Mouse (Mus musculus) intestine, postnatal 0 days (tissue): ENCODE results near the gene Cyp4v3. TPM values are rescaled to one million over a fixed set of nuclear protein-coding genes. Genes with fewer than 3 reads are reported as not detected.
"Not testable (repeated sequence)": the region's sequence is repeated elsewhere in the genome, so short reads cannot be mapped to it uniquely, and the experiment has no call there.

Source experiments
- ATAC-seq: fragments of 200-750 bp; cut with Nextera tagmentation; 2 replicates; pipeline ENCODE4 v1.8.0; 2017; ENCODE audit warnings: mild to moderate bottlenecking, moderate TSS enrichment, moderate library complexity
- H3K27ac ChIP-seq: fragments of 300-500 bp; sonication (generic); 2 replicates; pipeline ENCODE4 v1.5.1; 2014; ENCODE audit warnings: mild to moderate bottlenecking, low read depth, low read length, moderate library complexity
- H3K27me3 ChIP-seq: fragments of 300-500 bp; sonication (generic); replicated peaks from 2 replicates; pipeline ENCODE4 v1.6.1; 2014; ENCODE audit warnings: low read length, mixed read lengths; ENCODE audit not compliant: control insufficient read depth, insufficient read depth
- H3K36me3 ChIP-seq: fragments of 300-500 bp; sonication (generic); 2 replicates; pipeline ENCODE4 v1.6.1; 2014; ENCODE audit warnings: mild to moderate bottlenecking, moderate library complexity; ENCODE audit not compliant: control insufficient read depth, insufficient read depth
- H3K4me1 ChIP-seq: fragments of 300-500 bp; sonication (generic); replicated peaks from 2 replicates; pipeline ENCODE4 v1.6.1; 2014; ENCODE audit warnings: antibody characterized with exemption, low read length, mixed read lengths; ENCODE audit not compliant: control insufficient read depth, insufficient read depth
- H3K4me2 ChIP-seq: fragments of 300-500 bp; sonication (generic); replicated peaks from 2 replicates; pipeline ENCODE4 v1.6.1; 2014; ENCODE audit warnings: low read depth, mild to moderate bottlenecking, moderate library complexity
- H3K4me3 ChIP-seq: fragments of 300-500 bp; sonication (generic); 2 replicates; pipeline ENCODE4 v1.5.1; 2014; ENCODE audit warnings: low read depth, low read length
- H3K9ac ChIP-seq: fragments of 300-500 bp; sonication (generic); 2 replicates; pipeline ENCODE4 v1.6.1; 2014; ENCODE audit warnings: mild to moderate bottlenecking, low read depth, low read length
- H3K9me3 ChIP-seq: fragments of 300-500 bp; sonication (generic); 2 replicates; pipeline ENCODE4 v1.6.1; 2016; ENCODE audit warnings: mixed run types; ENCODE audit not compliant: control insufficient read depth
- CTCF ChIP-seq: sonication (generic); IDR thresholded peaks from 2 replicates; pipeline ENCODE4 v1.5.1; 2016; ENCODE audit warnings: low read depth, mild to moderate bottlenecking, control low read depth, antibody characterized with exemption, moderate library complexity
- WGBS: fragments of 180-500 bp; shearing (Covaris S2); extraction: QIAGEN DNeasy Blood & Tissue Kit; methylation state at CpG from one replicate; pipeline ENCODE4 v1.1.7; 2014; 5-methylcytosine and 5-hydroxymethylcytosine counted together
- polyA plus RNA-seq: library from polyadenylated mRNA; unstranded; fragments of >200 nt; fragmentation: Nextera tagmentation; extraction: Ambion mirVana; gene quantifications from 2 replicates; pipeline ENCODE4 v1.2.1, GENCODE M21; 2015

Cyp4v3 gene
- polyA plus RNA-seq, 1 experiment from 2014 or later = 2.2 TPM

GRCm38 (mm10) chr8:45344298-45344697 lies 11.3 kb upstream of the Cyp4v3 start:
- Histone ChIP-seq H3K9me3 (no peaks in the 10 kb centered on the region), H3K4me1 (no peaks in the 10 kb centered on the region), H3K9ac (no peak overlapping the region), H3K4me2 (no peak overlapping the region), H3K27ac (no peak overlapping the region), H3K4me3 (no peak overlapping the region), H3K27me3 (no peaks in the 10 kb centered on the region), H3K36me3 (no peaks in the 10 kb centered on the region; the same call in 1 of the 2 replicates)
- WGBS = 92% methylated on average over 8 of the region's 8 CpGs
- TF ChIP-seq CTCF = no peak
- ATAC-seq = no peak

DNA sequence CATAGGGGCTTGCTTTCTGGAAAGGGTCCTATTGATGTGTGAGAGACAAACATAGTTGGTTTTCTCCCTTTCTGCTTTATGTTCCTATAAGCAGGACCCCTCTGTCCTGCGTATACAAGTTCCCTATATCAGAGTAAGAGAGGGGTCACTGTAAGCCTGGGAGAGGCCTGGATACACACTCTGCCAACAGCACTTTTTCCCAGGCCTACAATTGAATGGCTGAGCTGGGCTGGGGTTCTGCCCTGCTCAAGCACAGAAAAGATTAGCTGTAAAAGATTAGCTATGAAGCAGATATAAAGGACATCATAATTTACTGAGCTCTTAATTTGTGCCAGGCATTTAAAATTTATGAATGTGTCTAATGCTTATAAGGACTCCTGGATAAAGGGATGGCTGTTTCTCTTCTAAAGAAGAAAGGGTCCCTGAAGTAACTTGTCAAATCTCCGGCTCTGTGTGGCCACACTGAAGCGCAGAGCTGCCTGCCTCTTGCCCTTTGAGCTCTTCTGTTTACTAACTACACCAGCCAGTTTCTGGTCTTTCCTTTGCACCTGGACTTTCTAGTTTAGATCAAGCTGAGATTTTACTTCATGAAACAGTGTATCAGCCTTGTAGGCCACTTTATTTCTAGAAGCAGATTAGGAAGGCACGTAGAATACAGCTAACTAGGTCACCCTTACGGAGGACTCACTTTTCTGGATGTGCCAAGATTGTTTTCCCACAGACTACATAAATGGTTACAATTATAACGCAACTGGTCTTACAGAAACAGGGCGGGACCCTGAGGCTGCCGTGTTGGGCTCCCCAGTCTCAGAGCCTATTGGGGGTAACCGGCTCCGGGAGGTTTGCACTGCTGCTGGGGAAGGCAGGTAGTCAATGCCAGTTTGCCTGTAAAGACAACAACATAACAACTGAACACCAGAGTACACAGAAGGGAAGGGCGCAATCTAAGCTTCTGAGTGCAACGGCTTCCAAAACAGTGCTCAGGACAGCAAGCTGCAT lies 8.9 kb upstream of the Cyp4v3 start:
- no peak overlapping the region for H3K9ac ChIP-seq
- H3K4me2 ChIP-seq = peak overlapping the region; percentile 17; the same call in 1 of the 2 replicates
- ATAC-seq = peak; percentile 63
- H3K4me1 ChIP-seq = no peaks in the 10 kb centered on the region
- 54% methylated on average over 12 of the region's 12 CpGs for WGBS
- no peaks in the 10 kb centered on the region for H3K9me3 ChIP-seq
- no peak overlapping the region for H3K27ac ChIP-seq
- no peaks in the 10 kb centered on the region; the same call in 1 of the 2 replicates for H3K36me3 ChIP-seq
- TF ChIP-seq CTCF = no peak
- H3K27me3 ChIP-seq = no peaks in the 10 kb centered on the region
- no peak overlapping the region for H3K4me3 ChIP-seq

GRCm38 (mm10) chr8:45333493-45333892 lies 477 bp upstream of the Cyp4v3 start:
- WGBS = 22% methylated on average over 8 of the region's 8 CpGs
- ATAC-seq = peak; percentile 40
- H3K27me3 ChIP-seq = no peaks in the 10 kb centered on the region
- no peak for TF ChIP-seq CTCF
- no peaks in the 10 kb centered on the region for H3K36me3 ChIP-seq
- no peaks in the 10 kb centered on the region for H3K9me3 ChIP-seq
- peaks cover 3% of the 10 kb centered on the region; the same call in 1 of the 2 replicates for H3K4me1 ChIP-seq
- no peak overlapping the region for H3K27ac ChIP-seq
- peak overlapping the region; percentile 53 for H3K9ac ChIP-seq
- H3K4me2 ChIP-seq = peak overlapping the region; percentile 98
- H3K4me3 ChIP-seq = peak overlapping the region; percentile 69

DNA sequence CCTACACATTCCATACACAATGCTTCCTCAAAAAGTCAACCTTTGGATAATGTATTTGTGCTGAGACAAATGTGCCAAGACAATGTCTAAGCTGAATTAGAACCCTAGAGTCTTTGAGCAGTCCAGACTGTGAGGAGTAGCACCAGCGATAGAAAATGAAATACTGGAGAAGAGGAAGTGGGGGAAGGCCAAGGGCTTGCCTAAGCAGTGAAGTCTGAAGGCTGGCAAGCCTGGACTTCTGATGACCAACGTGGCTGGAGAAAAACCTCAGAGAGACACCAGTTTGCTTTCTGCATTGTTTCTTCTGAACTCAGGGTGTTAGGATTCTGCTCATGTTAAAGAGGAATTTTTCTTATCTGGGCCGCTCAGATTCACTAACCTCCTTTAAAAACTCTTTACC lies 2.2 kb downstream of the Cyp4v3 start:
- Histone ChIP-seq H3K9ac (no peak overlapping the region), H3K4me2 (no peak overlapping the region), H3K27me3 (no peaks in the 10 kb centered on the region), H3K36me3 (no peaks in the 10 kb centered on the region), H3K27ac (no peak overlapping the region), H3K4me1 (peaks cover 3% of the 10 kb centered on the region; the same call in 1 of the 2 replicates), H3K4me3 (no peak overlapping the region), H3K9me3 (no peaks in the 10 kb centered on the region)
- TF ChIP-seq CTCF = no peak
- ATAC-seq = no peak
- 69% methylated on average over 3 of the region's 3 CpGs for WGBS

- Histone ChIP-seq H3K9ac (no peak overlapping the region), H3K4me2 (no peak overlapping the region), H3K4me3 (no peak overlapping the region), H3K27ac (no peak overlapping the region), H3K27me3 (no peaks in the 10 kb centered on the region), H3K9me3 (no peaks in the 10 kb centered on the region), H3K36me3 (no peaks in the 10 kb centered on the region), H3K4me1 (peaks cover 3% of the 10 kb centered on the region; the same call in 1 of the 2 replicates)
- no peak for TF ChIP-seq CTCF
- 84% methylated on average over 6 of the region's 6 CpGs for WGBS
- ATAC-seq = no peak
These were observed 3.6 kb downstream of the Cyp4v3 start for GRCm38 (mm10) chr8:45329206-45329980.

DNA sequence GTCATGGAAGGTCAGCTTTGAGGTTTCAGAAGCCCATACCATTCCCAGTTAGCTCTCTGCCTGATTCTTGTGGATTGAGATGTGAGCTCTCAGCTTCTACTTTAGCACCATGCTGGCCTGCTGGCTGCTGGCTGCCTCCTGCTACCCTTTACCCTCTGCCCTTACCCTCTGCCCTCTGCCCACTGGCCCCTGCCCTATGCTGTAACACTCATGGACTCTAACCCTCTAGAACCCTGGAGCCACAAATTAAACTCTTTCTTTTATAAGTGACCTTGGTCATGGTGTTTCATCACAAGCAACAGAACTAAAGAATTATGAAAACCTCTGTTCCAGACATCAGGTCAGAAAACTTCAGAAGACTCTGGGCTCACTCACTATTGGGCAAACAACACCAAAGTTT lies 5.9 kb downstream of the Cyp4v3 start:
- H3K4me2 ChIP-seq, H3K9me3 ChIP-seq, H3K9ac ChIP-seq, ATAC-seq, H3K27ac ChIP-seq, H3K4me1 ChIP-seq, H3K4me3 ChIP-seq, H3K36me3 ChIP-seq, H3K27me3 ChIP-seq: not testable (repeated sequence)
